Mouse (Mus musculus): ENCODE measurements around the gene Stx16. TPM values are rescaled to one million over a fixed set of nuclear protein-coding genes. Genes with fewer than 3 reads are reported as not detected.

Stx16 gene
- polyA plus RNA-seq, 1 experiment from 2014 or later, result 12.3 TPM

GRCm38 (mm10) chr2:174116929-174117328, 40.8 kb downstream of the Stx16 start:
- ATAC-seq (ENCODE audit: low FRiP score, low read depth), result no peak
- WGBS, result 85% methylated on average over 16 of the region's 16 CpGs
- H3K36me3 ChIP-seq, result peaks cover 23% of the 10 kb centered on the region
- no peak overlapping the region for H3K4me3 ChIP-seq
- H3K9ac ChIP-seq (replicated peaks), result no peak overlapping the region
- no peak overlapping the region for H3K4me2 ChIP-seq (replicated peaks)
- H3K27ac ChIP-seq (replicated peaks), result no peak overlapping the region
- no peaks in the 10 kb centered on the region for H3K27me3 ChIP-seq
- H3K4me1 ChIP-seq, result no peaks in the 10 kb centered on the region
- H3K9me3 ChIP-seq, result no peaks in the 10 kb centered on the region

DNA sequence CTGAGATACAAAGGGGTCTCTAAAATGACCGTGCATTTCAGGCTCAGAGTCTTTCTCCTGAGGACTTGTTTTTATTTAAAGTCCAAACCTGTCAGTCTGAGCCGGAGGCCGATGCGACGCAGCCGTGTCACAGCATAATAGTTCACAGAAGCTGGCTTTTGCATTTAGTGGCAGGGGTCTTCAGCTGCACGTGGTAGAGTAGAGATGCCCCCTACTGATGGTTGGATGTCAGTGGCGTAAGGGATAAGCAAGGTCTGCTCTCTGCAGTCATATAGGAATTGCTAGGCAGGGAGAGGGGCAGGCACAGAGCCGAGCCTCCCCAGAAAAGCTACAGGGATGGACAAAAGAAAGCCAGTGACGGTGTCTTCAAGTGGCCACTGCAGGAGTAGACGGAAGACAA, 42.0 kb downstream of the Stx16 start:
- Histone ChIP-seq H3K36me3 (peaks cover 35% of the 10 kb centered on the region), H3K27ac (replicated peaks) (no peak overlapping the region), H3K4me1 (no peaks in the 10 kb centered on the region), H3K9ac (replicated peaks) (no peak overlapping the region), H3K4me2 (replicated peaks) (no peak overlapping the region), H3K27me3 (no peaks in the 10 kb centered on the region), H3K4me3 (no peak overlapping the region), H3K9me3 (no peaks in the 10 kb centered on the region)
- 55% methylated on average over 11 of the region's 11 CpGs for WGBS
- ATAC-seq (ENCODE audit: low FRiP score, low read depth), result peak; percentile 63

GRCm38 (mm10) chr2:174119259-174119658, 43.2 kb downstream of the Stx16 start:
- Histone ChIP-seq H3K27ac (replicated peaks) (no peak overlapping the region), H3K4me1 (no peaks in the 10 kb centered on the region), H3K27me3 (no peaks in the 10 kb centered on the region), H3K9me3 (0 out of 2 replicates have a peak, but pooled peaks cover under 1% of the 10 kb centered on the region), H3K4me2 (replicated peaks) (no peak overlapping the region), H3K4me3 (no peak overlapping the region), H3K36me3 (peaks cover 42% of the 10 kb centered on the region), H3K9ac (replicated peaks) (no peak overlapping the region)
- ATAC-seq (ENCODE audit: low FRiP score, low read depth), result no peak
- 91% methylated on average over 11 of the region's 11 CpGs for WGBS

DNA sequence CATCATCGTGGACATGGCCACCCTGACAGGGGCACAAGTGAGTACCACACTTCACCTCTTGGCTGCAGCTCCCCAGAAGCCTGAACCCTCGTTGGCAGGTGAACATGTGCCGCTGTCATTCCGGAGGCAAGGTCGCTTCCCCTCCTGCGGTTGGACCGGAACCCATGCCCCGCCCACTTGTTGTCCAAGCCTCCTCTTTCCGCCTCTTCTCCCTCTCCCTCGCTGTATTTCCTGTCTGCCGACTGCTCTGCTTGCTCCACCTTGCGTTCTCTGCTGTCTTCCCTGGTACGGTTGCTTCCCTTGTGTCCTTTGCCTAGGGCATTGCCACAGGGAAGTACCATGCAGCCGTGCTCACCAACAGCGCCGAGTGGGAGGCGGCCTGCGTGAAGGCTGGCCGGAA, 44.5 kb downstream of the Stx16 start:
- Histone ChIP-seq H3K9me3 (0 out of 2 replicates have a peak, but pooled peaks cover 13% of the 10 kb centered on the region), H3K36me3 (peaks cover 49% of the 10 kb centered on the region), H3K27ac (replicated peaks) (no peak overlapping the region), H3K4me1 (no peaks in the 10 kb centered on the region), H3K4me2 (replicated peaks) (no peak overlapping the region), H3K27me3 (no peaks in the 10 kb centered on the region), H3K4me3 (no peak overlapping the region), H3K9ac (replicated peaks) (no peak overlapping the region)
- no peak for ATAC-seq (ENCODE audit: low FRiP score, low read depth)
- WGBS, result 93% methylated on average over 19 of the region's 19 CpGs

GRCm38 (mm10) chr2:174121411-174121947, 45.4 kb downstream of the Stx16 start:
- no peak overlapping the region for H3K4me2 ChIP-seq (replicated peaks)
- peaks cover 49% of the 10 kb centered on the region for H3K36me3 ChIP-seq
- no peak overlapping the region for H3K9ac ChIP-seq (replicated peaks)
- no peaks in the 10 kb centered on the region for H3K27me3 ChIP-seq
- 0 out of 2 replicates have a peak, but pooled peaks cover 13% of the 10 kb centered on the region for H3K9me3 ChIP-seq
- no peak for ATAC-seq (ENCODE audit: low FRiP score, low read depth)
- H3K27ac ChIP-seq (replicated peaks), result no peak overlapping the region
- WGBS, result 74% methylated on average over 12 of the region's 12 CpGs
- no peak overlapping the region for H3K4me3 ChIP-seq
- peaks cover 2% of the 10 kb centered on the region; the same call in 1 of the 2 replicates for H3K4me1 ChIP-seq

DNA sequence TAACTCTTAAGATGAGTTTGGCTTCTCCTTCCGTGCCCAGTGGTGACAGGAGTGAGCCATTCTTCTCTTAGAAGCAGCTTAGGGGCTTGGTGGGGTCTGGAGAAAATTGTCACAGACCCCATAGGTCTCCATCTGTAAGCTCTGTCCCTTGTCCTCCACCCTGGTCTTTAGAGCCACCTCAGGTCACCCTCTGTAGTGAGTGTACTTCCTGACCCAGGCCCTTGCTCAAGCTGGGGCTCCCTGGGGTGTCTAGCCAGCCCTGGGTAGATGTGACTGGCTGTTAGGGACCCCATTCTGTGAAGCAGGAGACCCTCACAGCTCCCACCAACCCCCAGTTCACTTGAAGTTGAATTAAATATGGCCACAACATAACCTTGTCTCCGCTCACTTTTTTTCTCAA, 46.2 kb downstream of the Stx16 start:
- Histone ChIP-seq H3K9ac (replicated peaks) (no peak overlapping the region), H3K9me3 (0 out of 2 replicates have a peak, but pooled peaks cover 13% of the 10 kb centered on the region), H3K4me2 (replicated peaks) (no peak overlapping the region), H3K4me3 (no peak overlapping the region), H3K27me3 (no peaks in the 10 kb centered on the region), H3K4me1 (peaks cover 11% of the 10 kb centered on the region), H3K36me3 (peaks cover 49% of the 10 kb centered on the region), H3K27ac (replicated peaks) (no peak overlapping the region)
- 95% methylated on average over 2 of the region's 2 CpGs for WGBS
- no peak for ATAC-seq (ENCODE audit: low FRiP score, low read depth)

DNA sequence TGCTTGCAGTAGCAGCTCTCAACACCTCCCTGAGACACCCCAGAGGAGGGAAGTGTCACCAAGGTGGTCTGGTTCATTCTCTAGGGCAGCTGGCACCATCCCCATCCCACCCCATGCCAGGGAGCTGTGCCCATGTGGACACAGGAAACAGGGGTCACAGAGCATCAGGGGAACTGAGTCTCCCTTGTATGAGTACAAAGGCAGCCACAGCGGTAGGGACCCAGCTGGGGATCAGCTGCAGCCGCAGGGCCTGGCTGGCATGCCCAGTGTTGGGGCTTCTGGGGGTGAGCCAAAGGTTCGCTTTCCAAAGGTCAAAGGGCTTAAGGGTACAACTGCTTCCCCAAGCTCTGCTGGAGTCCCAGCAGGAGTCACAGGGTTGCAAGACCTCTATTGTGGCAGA, 47.6 kb downstream of the Stx16 start:
- H3K4me1 ChIP-seq, result peaks cover 13% of the 10 kb centered on the region
- H3K27ac ChIP-seq (replicated peaks), result no peak overlapping the region
- peaks cover 49% of the 10 kb centered on the region for H3K36me3 ChIP-seq
- H3K9me3 ChIP-seq, result 0 out of 2 replicates have a peak, but pooled peaks cover 13% of the 10 kb centered on the region
- H3K4me3 ChIP-seq, result no peak overlapping the region
- 0 out of 2 replicates have a peak, but pooled peaks cover 7% of the 10 kb centered on the region for H3K27me3 ChIP-seq
- WGBS, result 54% methylated on average over 3 of the region's 3 CpGs
- no peak for ATAC-seq (ENCODE audit: low FRiP score, low read depth)
- no peak overlapping the region for H3K9ac ChIP-seq (replicated peaks)
- H3K4me2 ChIP-seq (replicated peaks), result no peak overlapping the region

GRCm38 (mm10) chr2:174126522-174127375, 50.6 kb downstream of the Stx16 start:
- WGBS, result 9% methylated on average over 18 of the region's 21 CpGs
- H3K27me3 ChIP-seq, result 0 out of 2 replicates have a peak, but pooled peaks cover 7% of the 10 kb centered on the region
- H3K4me1 ChIP-seq, result peaks cover 13% of the 10 kb centered on the region
- peak overlapping the region; percentile 13; the same call in 1 of the 2 replicates for H3K4me3 ChIP-seq
- H3K4me2 ChIP-seq (replicated peaks), result peak overlapping the region; percentile 46
- H3K9ac ChIP-seq (replicated peaks), result no peak overlapping the region
- no peak overlapping the region for H3K27ac ChIP-seq (replicated peaks)
- ATAC-seq (ENCODE audit: low FRiP score, low read depth), result peak; percentile 82
- H3K9me3 ChIP-seq, result 0 out of 2 replicates have a peak, but pooled peaks cover 13% of the 10 kb centered on the region
- peaks cover 32% of the 10 kb centered on the region for H3K36me3 ChIP-seq

- Histone ChIP-seq H3K9ac (replicated peaks) (no peak overlapping the region), H3K9me3 (0 out of 2 replicates have a peak, but pooled peaks cover 13% of the 10 kb centered on the region), H3K4me3 (peak overlapping the region; percentile 13; the same call in 1 of the 2 replicates), H3K4me2 (replicated peaks) (peak overlapping the region; percentile 46), H3K4me1 (peaks cover 13% of the 10 kb centered on the region), H3K36me3 (peaks cover 26% of the 10 kb centered on the region), H3K27me3 (0 out of 2 replicates have a peak, but pooled peaks cover 7% of the 10 kb centered on the region), H3K27ac (replicated peaks) (no peak overlapping the region)
- WGBS, result 18% methylated on average over 6 of the region's 6 CpGs
- no peak for ATAC-seq (ENCODE audit: low FRiP score, low read depth)
Measured at GRCm38 (mm10) chr2:174127376-174127713, 51.2 kb downstream of the Stx16 start.

GRCm38 (mm10) chr2:174128926-174129325, 52.8 kb downstream of the Stx16 start:
- H3K4me1 ChIP-seq, result peaks cover 13% of the 10 kb centered on the region
- no peak overlapping the region for H3K27ac ChIP-seq (replicated peaks)
- no peak overlapping the region for H3K9ac ChIP-seq (replicated peaks)
- H3K4me3 ChIP-seq, result no peak overlapping the region
- no peak for ATAC-seq (ENCODE audit: low FRiP score, low read depth)
- 85% methylated on average over 6 of the region's 6 CpGs for WGBS
- H3K36me3 ChIP-seq, result peaks cover 11% of the 10 kb centered on the region
- 0 out of 2 replicates have a peak, but pooled peaks cover 7% of the 10 kb centered on the region for H3K27me3 ChIP-seq
- H3K9me3 ChIP-seq, result 0 out of 2 replicates have a peak, but pooled peaks cover 13% of the 10 kb centered on the region
- no peak overlapping the region for H3K4me2 ChIP-seq (replicated peaks)

- no peak overlapping the region for H3K4me3 ChIP-seq
- 0 out of 2 replicates have a peak, but pooled peaks cover 7% of the 10 kb centered on the region for H3K27me3 ChIP-seq
- no peak overlapping the region for H3K4me2 ChIP-seq (replicated peaks)
- WGBS, result 85% methylated on average over 8 of the region's 8 CpGs
- no peaks in the 10 kb centered on the region for H3K36me3 ChIP-seq
- H3K4me1 ChIP-seq, result peaks cover 13% of the 10 kb centered on the region
- no peak for ATAC-seq (ENCODE audit: low FRiP score, low read depth)
- no peaks in the 10 kb centered on the region for H3K9me3 ChIP-seq
- no peak overlapping the region for H3K9ac ChIP-seq (replicated peaks)
- H3K27ac ChIP-seq (replicated peaks), result no peak overlapping the region
Measured at GRCm38 (mm10) chr2:174130468-174131097, 54.5 kb downstream of the Stx16 start.
